Comparison of ENCODE assay signal across 7 mouse cellular contexts in the genomic region with DNA sequence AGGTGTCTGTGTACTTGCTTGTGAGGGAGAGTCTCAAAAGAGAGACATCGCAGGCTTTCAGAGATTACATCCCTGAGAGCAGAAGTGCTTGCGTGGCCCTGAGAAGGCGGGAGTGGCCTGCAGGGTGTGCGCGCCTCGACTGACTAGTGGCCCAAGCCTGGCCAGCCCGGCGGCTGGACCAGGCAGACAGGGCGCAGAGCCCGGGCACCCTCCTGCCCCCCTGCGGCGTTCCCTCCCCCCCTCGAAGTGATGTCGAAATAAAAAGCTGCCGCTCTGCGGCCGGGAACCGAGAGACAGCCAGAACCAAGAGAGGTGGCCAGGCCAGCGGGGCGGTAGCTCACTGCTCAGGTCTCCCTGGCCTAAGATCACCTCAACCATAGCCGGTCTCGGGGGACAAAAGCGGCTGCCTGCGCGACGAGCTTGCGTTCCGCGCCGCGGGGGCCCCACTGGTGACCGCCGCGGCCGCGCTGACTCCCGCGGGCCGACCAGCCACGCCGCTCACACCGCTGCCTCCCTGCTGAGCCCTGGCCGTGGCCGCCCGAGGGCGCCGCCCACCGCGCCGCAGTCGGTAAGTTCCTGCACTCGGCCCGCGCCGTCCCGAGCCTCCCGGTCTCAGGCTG. TPM values are rescaled to one million over a fixed set of nuclear protein-coding genes. Genes with fewer than 3 reads are reported as not detected.
DNase-seq lines count a peak whose midpoint lies in the region; ATAC-seq lines count a peak whose summit lies in the region.

Gene Gata2, plus strand, starts transcription at position 459 of the 620 bp plus-strand sequence.

- no peaks in the 10 kb centered on the region for H3K9me3 ChIP-seq in heart, embryonic 14.5 days (ENCODE audit: control insufficient read depth, low read length)
- no peaks in the 10 kb centered on the region for H3K9me3 ChIP-seq in midbrain, embryonic 12.5 days

- peaks cover 92% of the 10 kb centered on the region for H3K27me3 ChIP-seq in heart, embryonic 14.5 days (ENCODE audit: control insufficient read depth, insufficient read depth, low read length)
- H3K27me3 ChIP-seq in midbrain, embryonic 12.5 days: peaks cover 100% of the 10 kb centered on the region

- H3K4me1 ChIP-seq in heart, embryonic 14.5 days (ENCODE audit: control insufficient read depth in 2 of 2, insufficient read depth in 2 of 2, low read length in 2 of 2): peaks cover 20 to 47% of the 10 kb centered on the region in 2 experiments
- peaks cover 53% of the 10 kb centered on the region for H3K4me1 ChIP-seq in midbrain, embryonic 12.5 days

- peak within 1 kb of the TSS; percentile 36 to 48 for H3K4me3 ChIP-seq in heart, embryonic 14.5 days (ENCODE audit: control insufficient read depth in 1 of 2, insufficient read depth in 1 of 2, low read depth in 1 of 2, low read length in 2 of 2)
- H3K4me3 ChIP-seq in midbrain, embryonic 12.5 days: peak within 1 kb of the TSS; percentile 47

- ATAC-seq in heart, embryonic 14.5 days (ENCODE audit: insufficient number of reproducible peaks, insufficient read depth, low FRiP score, low read depth): no peak
- ATAC-seq in midbrain, embryonic 12.5 days (ENCODE audit: low FRiP score, low read depth): no peak
- ATAC-seq in megakaryocyte progenitor cell, adult 5-6 weeks (replicated peaks; ENCODE audit: poor library complexity): no peak

- WGBS in heart, embryonic 14.5 days: 2% methylated on average over 56 of the region's 57 CpGs
- WGBS in midbrain, embryonic 12.5 days: 2% methylated on average over 53 of the region's 57 CpGs

- H3K9ac ChIP-seq in heart, embryonic 14.5 days (ENCODE audit: low read length): peak within 1 kb of the TSS; percentile 59
- peak within 1 kb of the TSS; percentile 53 for H3K9ac ChIP-seq in midbrain, embryonic 12.5 days (replicated peaks)

- DNase-seq in ZHBTc4 (ENCODE audit: low read depth, low spot score): peak; percentile 32
- peak; percentile 56 for DNase-seq in embryo, embryonic 10 days (ENCODE audit: low spot score)
- DNase-seq in kidney, postnatal 36 days: peak; percentile 51 to 79
- DNase-seq in thymus, postnatal 36 days: no peak

- no peaks in the 10 kb centered on the region for H3K36me3 ChIP-seq in heart, embryonic 14.5 days (ENCODE audit: control insufficient read depth, insufficient read depth, low read length)
- H3K36me3 ChIP-seq in midbrain, embryonic 12.5 days: no peaks in the 10 kb centered on the region

- H3K27ac ChIP-seq in heart, embryonic 14.5 days (replicated peaks in 1 of 2; ENCODE audit: control insufficient read depth in 1 of 2, insufficient read depth in 1 of 2, low read depth in 2 of 2, low read length in 2 of 2): no peak within 1 kb of the TSS
- H3K27ac ChIP-seq in midbrain, embryonic 12.5 days (replicated peaks): peak within 1 kb of the TSS; percentile 85

- H3K4me2 ChIP-seq in heart, embryonic 14.5 days (ENCODE audit: low read length): peak within 1 kb of the TSS; percentile 82
- peak within 1 kb of the TSS; percentile 55 for H3K4me2 ChIP-seq in midbrain, embryonic 12.5 days (replicated peaks)

RNA-seq across cellular contexts. Expression of gene Gata2, which starts in this region (rescaled TPM):
- 12.5 and 18.6 TPM in 2 replicates for polyA plus RNA-seq in heart, embryonic 14.5 days (2014; fragmentation: Nextera tagmentation; extraction: Ambion mirVana)
- polyA plus RNA-seq in midbrain, embryonic 12.5 days (2016; fragmentation: Nextera tagmentation; extraction: Ambion mirVana): 38.7 and 45.5 TPM in 2 replicates
- 11.2 and 19.8 TPM in 2 replicates for total RNA-seq in megakaryocyte progenitor cell, adult 5-6 weeks (2015)
- total RNA-seq in megakaryocyte progenitor cell, adult 5-6 weeks (2017): 6.0 and 10.1 TPM in 2 replicates

Comparison
In these comparisons a context has a peak if more than half of its experiments do, and no peak if none do; other contexts are left out.
1. DNase-seq: peak in ZHBTc4 (single experiment), embryo, embryonic 10 days (single experiment) and kidney, postnatal 36 days (2 of 2); none in thymus, postnatal 36 days (0 of 2).